Mouse (Mus musculus) stomach, embryonic 16.5 days (tissue): ENCODE data around the gene Foxn3. TPM values are rescaled to one million over a fixed set of nuclear protein-coding genes. Genes with fewer than 3 reads are reported as not detected.

ENCODE experiments used
- ATAC-seq: fragments of 200-750 bp; cut with Nextera tagmentation; 2 replicates; pipeline ENCODE4 v1.8.0; 2017; ENCODE audit warnings: moderate number of reproducible peaks, moderate TSS enrichment; ENCODE audit not compliant: insufficient read depth, low FRiP score
- H3K27ac ChIP-seq: fragments of 300-500 bp; sonication (generic); 2 replicates; pipeline ENCODE4 v1.5.1; 2014; ENCODE audit warnings: low read length
- H3K27me3 ChIP-seq: fragments of 300-500 bp; sonication (generic); 2 replicates; pipeline ENCODE4 v1.6.1; 2014; ENCODE audit warnings: low read length, control low read depth, mixed read lengths; ENCODE audit not compliant: control insufficient read depth, insufficient read depth
- H3K36me3 ChIP-seq: fragments of 300-500 bp; sonication (generic); 2 replicates; pipeline ENCODE4 v1.6.1; 2014; ENCODE audit warnings: low read length; ENCODE audit not compliant: control insufficient read depth, insufficient read depth
- H3K4me1 ChIP-seq: fragments of 300-500 bp; sonication (generic); 2 replicates; pipeline ENCODE4 v1.6.1; 2014; ENCODE audit warnings: low read length, control low read depth, mixed read lengths; ENCODE audit not compliant: control insufficient read depth, insufficient read depth
- H3K4me2 ChIP-seq: fragments of 300-500 bp; sonication (generic); 2 replicates; pipeline ENCODE4 v1.6.1; 2014; ENCODE audit warnings: low read depth, low read length, mixed read lengths
- H3K4me3 ChIP-seq: fragments of 300-500 bp; sonication (generic); replicated peaks from 2 replicates; pipeline ENCODE4 v1.5.1; 2014; ENCODE audit warnings: mild to moderate bottlenecking, low read length
- H3K9ac ChIP-seq: fragments of 300-500 bp; sonication (generic); 2 replicates; pipeline ENCODE4 v1.6.1; 2014; ENCODE audit warnings: low read length
- H3K9me3 ChIP-seq: fragments of 300-500 bp; sonication (generic); replicated peaks from 2 replicates; pipeline ENCODE4 v1.6.1; 2016; ENCODE audit warnings: low read length, control low read depth; ENCODE audit not compliant: control insufficient read depth
- WGBS: fragments of 180-500 bp; shearing (Covaris S2); extraction: QIAGEN DNeasy Blood & Tissue Kit; methylation state at CpG from one replicate; pipeline ENCODE4 v1.1.7; 2014; 5-methylcytosine and 5-hydroxymethylcytosine counted together
- polyA plus RNA-seq: library from polyadenylated mRNA; unstranded; fragments of >200 nt; fragmentation: Nextera tagmentation; extraction: Ambion mirVana; gene quantifications from 2 replicates; pipeline ENCODE4 v1.2.1, GENCODE M21; 2015

Gene Foxn3
- polyA plus RNA-seq, 1 experiment from 2014 or later: 58.3 TPM

DNA sequence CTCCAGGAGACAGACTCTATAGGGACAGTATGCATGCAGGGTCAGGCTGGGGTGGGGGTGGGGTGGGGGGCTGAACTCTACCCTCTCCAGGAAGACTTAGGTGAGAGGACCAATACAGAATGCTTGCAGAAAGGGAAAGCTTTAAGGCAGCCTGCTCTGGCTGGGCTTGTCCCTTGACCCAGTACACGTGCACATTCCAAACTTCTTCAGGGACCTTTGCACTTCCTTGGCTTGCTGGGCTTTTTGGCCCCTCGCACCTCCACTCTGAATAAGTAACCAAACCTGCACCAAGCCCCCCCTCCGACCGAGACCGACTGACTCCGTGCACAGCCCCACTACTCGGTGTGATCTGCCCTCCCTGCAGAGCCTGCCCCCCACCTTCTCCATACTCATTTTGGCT lies 151.3 kb downstream of the Foxn3 start:
- Histone ChIP-seq H3K36me3 (no peaks in the 10 kb centered on the region), H3K9me3 (no peaks in the 10 kb centered on the region), H3K4me1 (peaks cover 8% of the 10 kb centered on the region; the same call in 1 of the 2 replicates), H3K27ac (no peak overlapping the region), H3K4me2 (no peak overlapping the region), H3K27me3 (no peaks in the 10 kb centered on the region), H3K4me3 (no peak overlapping the region), H3K9ac (no peak overlapping the region)
- ATAC-seq: no peak
- WGBS: 59% methylated on average over 7 of the region's 7 CpGs

DNA sequence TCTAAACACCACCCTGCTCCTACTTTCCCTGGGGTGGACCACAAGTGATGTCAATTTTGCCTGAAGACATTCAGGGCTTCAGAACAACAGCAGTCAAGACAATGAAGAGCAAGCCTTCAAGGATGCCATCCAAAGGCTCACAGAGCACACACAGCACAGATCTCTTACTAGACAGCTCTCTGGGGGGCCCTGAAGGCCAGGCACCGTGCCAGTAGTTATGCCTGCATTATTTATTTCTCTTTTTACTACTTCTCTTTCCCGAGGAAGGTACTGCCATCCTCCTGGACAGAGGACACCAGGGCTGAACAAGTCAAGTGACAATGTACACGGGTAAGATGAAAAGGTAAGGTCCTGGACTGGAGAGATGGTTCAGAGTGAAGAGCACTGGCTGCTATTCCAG lies 154.7 kb downstream of the Foxn3 start:
- WGBS: 56% methylated on average over 3 of the region's 3 CpGs
- Histone ChIP-seq H3K4me1 (peaks cover 19% of the 10 kb centered on the region), H3K9me3 (no peaks in the 10 kb centered on the region), H3K27ac (no peak overlapping the region), H3K9ac (no peak overlapping the region), H3K27me3 (no peaks in the 10 kb centered on the region), H3K4me2 (no peak overlapping the region), H3K4me3 (no peak overlapping the region), H3K36me3 (no peaks in the 10 kb centered on the region)
- ATAC-seq: no peak

DNA sequence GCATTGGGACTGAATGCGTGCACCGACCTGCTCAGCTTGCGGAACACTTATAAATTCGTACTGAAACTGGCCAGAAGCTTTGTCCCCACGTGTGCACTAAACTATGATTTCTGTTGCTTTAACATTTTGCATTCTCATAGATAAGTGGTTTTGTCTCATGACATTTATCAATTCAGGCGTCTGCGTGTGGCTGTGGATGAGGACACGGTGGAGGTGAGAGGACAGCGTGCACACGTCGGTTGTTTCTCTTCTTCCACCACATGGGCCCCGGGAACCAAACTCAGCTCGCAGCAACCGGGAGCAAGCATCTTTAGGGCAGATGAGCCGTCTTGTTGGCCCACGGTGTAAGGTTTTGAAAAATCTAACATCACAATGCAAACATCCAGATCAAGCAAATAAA lies 155.3 kb downstream of the Foxn3 start:
- Histone ChIP-seq H3K4me1 (peaks cover 19% of the 10 kb centered on the region), H3K4me2 (peak overlapping the region; percentile 65; the same call in 1 of the 2 replicates), H3K9me3 (no peaks in the 10 kb centered on the region), H3K27ac (peak overlapping the region; percentile 64; the same call in 1 of the 2 replicates), H3K36me3 (no peaks in the 10 kb centered on the region), H3K9ac (no peak overlapping the region), H3K27me3 (no peaks in the 10 kb centered on the region), H3K4me3 (no peak overlapping the region)
- no peak for ATAC-seq
- WGBS: 74% methylated on average over 16 of the region's 16 CpGs

DNA sequence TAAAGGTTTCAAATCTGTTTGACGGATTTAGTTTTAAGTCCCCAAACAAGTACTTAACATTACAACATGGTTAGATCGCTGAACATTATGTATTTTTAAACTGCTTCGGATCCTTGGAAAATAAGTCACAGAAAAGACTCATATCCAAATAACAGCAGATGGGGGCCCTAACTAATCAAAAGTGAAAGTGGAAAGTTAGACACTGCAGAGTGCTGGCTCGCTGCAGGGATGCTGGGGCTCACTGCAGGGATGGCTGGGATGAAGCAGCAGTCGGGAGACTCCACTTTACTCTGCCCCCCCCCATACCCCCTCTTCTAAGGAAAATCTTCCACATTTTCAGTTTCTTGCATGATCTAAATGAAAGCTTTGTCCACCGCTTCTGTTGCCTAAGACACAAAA lies 156.1 kb downstream of the Foxn3 start:
- H3K27ac ChIP-seq: peak overlapping the region; percentile 64
- H3K9ac ChIP-seq: peak overlapping the region; percentile 50
- peaks cover 19% of the 10 kb centered on the region for H3K4me1 ChIP-seq
- H3K36me3 ChIP-seq: no peaks in the 10 kb centered on the region
- H3K4me2 ChIP-seq: peak overlapping the region; percentile 65
- 31% methylated on average over 6 of the region's 6 CpGs for WGBS
- H3K27me3 ChIP-seq: no peaks in the 10 kb centered on the region
- no peaks in the 10 kb centered on the region for H3K9me3 ChIP-seq
- peak overlapping the region; percentile 42 for H3K4me3 ChIP-seq
- ATAC-seq: peak; percentile 68; the same call in 1 of the 2 replicates

DNA sequence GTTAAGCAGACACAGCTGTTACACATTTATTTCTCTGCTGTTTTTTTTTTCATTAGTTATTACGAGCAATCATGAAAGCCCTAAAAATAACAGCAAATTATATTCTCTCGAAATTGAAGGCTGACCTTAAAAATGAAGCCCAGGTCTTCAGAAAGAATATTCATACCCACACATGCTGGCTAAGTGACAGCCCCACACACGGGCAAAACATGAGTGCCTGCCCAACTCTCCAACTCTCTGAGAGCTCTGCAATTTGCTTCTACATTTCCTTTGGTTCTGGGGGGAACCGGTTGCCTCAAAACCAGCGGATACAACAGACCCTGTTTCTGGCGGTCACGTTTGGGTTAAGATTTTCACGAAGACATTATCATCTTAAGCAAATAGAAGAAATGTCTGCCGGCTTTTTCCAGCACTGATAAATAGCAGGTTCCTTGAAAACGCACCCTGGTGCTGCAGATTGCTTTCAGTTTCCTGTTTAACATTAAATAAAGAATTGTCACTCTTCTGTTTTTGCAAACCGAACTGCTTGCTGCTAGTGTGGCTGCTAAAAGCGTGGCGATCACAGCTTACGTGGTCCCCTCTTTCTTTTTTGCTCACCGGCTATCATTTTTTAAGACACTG lies 156.6 kb downstream of the Foxn3 start:
- 18% methylated on average over 15 of the region's 15 CpGs for WGBS
- H3K4me1 ChIP-seq: peaks cover 19% of the 10 kb centered on the region
- peak overlapping the region; percentile 64 for H3K27ac ChIP-seq
- peak overlapping the region; percentile 50 for H3K9ac ChIP-seq
- peak overlapping the region; percentile 42 for H3K4me3 ChIP-seq
- H3K4me2 ChIP-seq: peak overlapping the region; percentile 65
- no peaks in the 10 kb centered on the region for H3K27me3 ChIP-seq
- no peaks in the 10 kb centered on the region for H3K9me3 ChIP-seq
- 0 out of 2 replicates have a peak, but pooled peaks have one; percentile 8 for ATAC-seq
- H3K36me3 ChIP-seq: no peaks in the 10 kb centered on the region

DNA sequence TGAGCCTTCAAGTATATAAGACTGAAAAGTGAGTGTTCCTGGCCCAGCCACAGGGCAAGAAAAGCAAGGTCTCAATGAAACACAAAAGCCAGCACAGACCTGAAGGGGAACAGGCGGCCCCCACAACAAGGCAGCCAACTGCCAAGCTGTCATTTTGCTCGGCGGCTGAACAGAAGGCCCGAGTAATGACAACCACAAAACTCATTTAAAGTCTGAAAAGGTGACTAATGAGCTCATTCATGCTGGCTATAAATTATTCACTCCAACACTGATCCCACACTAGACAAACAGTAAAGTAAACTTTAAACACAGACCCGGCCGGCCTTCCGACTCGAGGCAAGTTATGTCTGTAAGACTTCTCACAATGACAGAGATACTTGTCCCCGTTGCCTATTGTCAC lies 157.1 kb downstream of the Foxn3 start:
- H3K4me1 ChIP-seq: peaks cover 19% of the 10 kb centered on the region
- H3K27me3 ChIP-seq: no peaks in the 10 kb centered on the region
- no peaks in the 10 kb centered on the region for H3K36me3 ChIP-seq
- H3K27ac ChIP-seq: peak overlapping the region; percentile 82
- WGBS: 17% methylated on average over 9 of the region's 9 CpGs
- peak; percentile 45; the same call in 1 of the 2 replicates for ATAC-seq
- H3K9me3 ChIP-seq: no peaks in the 10 kb centered on the region
- no peak overlapping the region for H3K9ac ChIP-seq
- no peak overlapping the region for H3K4me3 ChIP-seq
- H3K4me2 ChIP-seq: peak overlapping the region; percentile 65

DNA sequence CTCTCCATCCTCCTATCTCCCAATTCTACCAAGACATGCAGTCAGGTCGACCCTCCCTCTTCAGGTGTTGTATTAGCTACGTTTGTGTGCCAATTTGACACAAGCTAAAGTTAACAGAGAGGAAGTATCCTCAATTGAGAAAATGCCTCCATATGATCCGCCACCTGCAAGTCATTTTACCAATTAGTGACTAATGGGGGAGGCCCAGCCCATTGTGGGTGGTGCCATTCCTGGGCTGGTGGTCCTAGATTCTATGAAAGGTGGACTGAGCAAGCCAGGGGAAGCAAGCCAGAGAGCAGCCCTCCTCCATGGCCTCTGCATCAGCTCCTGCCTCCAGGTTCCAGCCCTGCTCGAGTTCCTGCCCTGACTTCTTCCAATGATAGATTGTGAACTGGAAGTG lies 158.0 kb downstream of the Foxn3 start:
- H3K4me1 ChIP-seq: peaks cover 19% of the 10 kb centered on the region
- H3K9ac ChIP-seq: no peak overlapping the region
- H3K27me3 ChIP-seq: no peaks in the 10 kb centered on the region
- H3K4me3 ChIP-seq: no peak overlapping the region
- H3K27ac ChIP-seq: no peak overlapping the region
- H3K36me3 ChIP-seq: no peaks in the 10 kb centered on the region
- H3K9me3 ChIP-seq: no peaks in the 10 kb centered on the region
- ATAC-seq: no peak
- WGBS: 69% methylated on average over 4 of the region's 4 CpGs
- H3K4me2 ChIP-seq: no peak overlapping the region

DNA sequence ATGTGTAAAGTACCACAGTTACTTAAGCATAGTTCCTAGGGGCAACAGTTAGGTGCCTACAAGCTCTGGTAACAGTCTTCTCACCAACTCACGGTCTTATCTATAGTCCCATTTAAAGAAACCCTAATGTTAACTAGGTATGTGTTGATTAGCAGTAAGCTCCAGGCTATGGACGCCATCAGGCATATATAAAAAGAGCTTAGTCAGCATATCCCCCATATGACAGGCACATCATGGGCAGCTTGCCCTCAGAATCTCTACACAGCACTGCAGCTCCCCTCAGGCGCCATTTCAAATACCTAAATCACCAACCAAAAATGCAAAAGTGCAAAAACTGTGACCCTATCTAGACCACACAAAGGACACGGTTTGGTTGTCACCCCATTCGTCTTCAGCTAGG lies 160.4 kb downstream of the Foxn3 start:
- Histone ChIP-seq H3K9me3 (no peaks in the 10 kb centered on the region), H3K9ac (no peak overlapping the region), H3K27ac (no peak overlapping the region), H3K27me3 (no peaks in the 10 kb centered on the region), H3K4me3 (no peak overlapping the region), H3K4me1 (peaks cover 16% of the 10 kb centered on the region), H3K36me3 (no peaks in the 10 kb centered on the region), H3K4me2 (no peak overlapping the region)
- ATAC-seq: no peak
- 90% methylated on average over 5 of the region's 5 CpGs for WGBS

DNA sequence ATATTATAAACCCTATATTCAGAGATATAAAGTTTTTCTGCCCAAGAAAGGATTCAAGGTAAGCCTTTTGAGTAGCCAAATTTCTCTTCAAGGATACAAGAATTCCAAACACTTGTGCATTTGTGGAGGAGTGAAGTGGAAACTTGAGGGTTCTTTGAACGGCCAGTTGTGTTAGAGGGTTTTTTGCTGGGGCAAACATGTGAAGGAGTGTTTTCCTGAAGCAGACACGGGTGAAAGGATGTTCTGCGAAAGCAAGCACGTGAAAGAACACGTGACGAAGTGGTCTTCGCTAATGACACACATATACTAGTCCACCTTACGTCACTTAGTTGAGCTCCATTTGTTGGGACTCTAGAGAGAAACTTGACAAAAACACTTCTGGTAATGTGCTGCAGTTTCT lies 162.5 kb downstream of the Foxn3 start:
- H3K4me3 ChIP-seq: no peak overlapping the region
- no peak overlapping the region for H3K9ac ChIP-seq
- no peak overlapping the region for H3K27ac ChIP-seq
- no peak overlapping the region for H3K4me2 ChIP-seq
- no peaks in the 10 kb centered on the region for H3K9me3 ChIP-seq
- ATAC-seq: no peak
- H3K36me3 ChIP-seq: no peaks in the 10 kb centered on the region
- WGBS: 90% methylated on average over 8 of the region's 8 CpGs
- H3K27me3 ChIP-seq: no peaks in the 10 kb centered on the region
- 0 out of 2 replicates have a peak, but pooled peaks cover 4% of the 10 kb centered on the region for H3K4me1 ChIP-seq
